Mouse (Mus musculus): ENCODE data around the gene Olfr1406.
"Not testable (repeated sequence)": the region's sequence is repeated elsewhere in the genome, so short reads cannot be mapped to it uniquely, and the experiment has no call there.

Gene Olfr1406

GRCm38 (mm10) chr1:173190540-173190939 is at the start of gene Olfr1406:
Gene Olfr1406, minus strand, starts transcription at chr1:173190640.
- no peak for DNase-seq

GRCm38 (mm10) chr1:173237004-173237403 is 46.6 kb upstream of the Olfr1406 start:
- not testable (repeated sequence) for DNase-seq

- DNase-seq = no peak
These were observed 36.6 kb upstream of the Olfr1406 start, which contains the start of gene Fcer1a for GRCm38 (mm10) chr1:173227081-173227480. Gene Fcer1a, minus strand, starts transcription at chr1:173227214.

GRCm38 (mm10) chr1:173216481-173216880 is 26.0 kb upstream of the Olfr1406 start:
- no peak for DNase-seq

- DNase-seq = no peak
These were observed 21.7 kb upstream of the Olfr1406 start, which contains the start of gene Olfr1404 for GRCm38 (mm10) chr1:173212092-173212491. Gene Olfr1404, plus strand, starts transcription at chr1:173212392.

GRCm38 (mm10) chr1:173197508-173197907 is 7.1 kb upstream of the Olfr1406 start, which contains the start of gene Olfr218:
Gene Olfr218, plus strand, starts transcription at chr1:173197808.
- no peak for DNase-seq

- no peak for DNase-seq
These were observed 5.9 kb upstream of the Olfr1406 start for GRCm38 (mm10) chr1:173196359-173196758.

GRCm38 (mm10) chr1:173192059-173192458 is 1.6 kb upstream of the Olfr1406 start:
- DNase-seq = no peak

GRCm38 (mm10) chr1:173174154-173174842 is 16.1 kb downstream of the Olfr1406 start:
- DNase-seq = no peak

- DNase-seq = no peak
These were observed 53.2 kb downstream of the Olfr1406 start, which contains the start of gene Olfr1408 for GRCm38 (mm10) chr1:173137274-173137673. Gene Olfr1408, minus strand, starts transcription at chr1:173137374.
